Mouse (Mus musculus): Measurements from ENCODE around the gene Garnl3. TPM values are rescaled to one million over a fixed set of nuclear protein-coding genes. Genes with fewer than 3 reads are reported as not detected.

Gene Garnl3
- polyA plus RNA-seq, 1 experiment from 2014 or later: 0.40 TPM

DNA sequence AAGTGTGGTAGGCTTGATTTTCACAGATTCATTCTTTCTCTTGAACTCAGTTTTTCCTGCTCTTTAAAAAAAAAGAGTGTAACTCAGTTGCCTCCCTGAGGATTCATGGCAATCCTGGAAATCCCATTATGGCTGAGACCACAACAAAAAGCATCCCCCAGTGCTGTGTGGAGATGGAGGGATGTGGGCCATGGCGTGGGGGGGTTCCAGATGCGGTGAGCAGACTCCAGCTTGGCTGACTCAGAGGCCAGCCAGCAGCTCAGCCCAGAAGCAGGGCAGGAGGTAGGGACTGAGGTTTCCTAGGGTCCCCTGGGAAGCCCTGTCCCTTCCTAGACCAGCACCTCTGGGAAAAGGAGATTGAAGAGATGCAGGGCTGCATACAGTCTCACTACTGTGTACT is 45.5 kb upstream of the Garnl3 start:
- Histone ChIP-seq H3K4me3 (ENCODE audit: low read depth, low read length) (no peak overlapping the region), H3K9ac (replicated peaks) (no peak overlapping the region; the same call in 1 of the 2 replicates), H3K4me1 (ENCODE audit: insufficient read depth) (peaks cover 14% of the 10 kb centered on the region; the same call in 1 of the 2 replicates), H3K36me3 (replicated peaks; ENCODE audit: insufficient read depth, low read length) (no peaks in the 10 kb centered on the region), H3K27ac (ENCODE audit: low read depth) (no peak overlapping the region), H3K4me2 (ENCODE audit: low read depth, low read length) (no peak overlapping the region), H3K9me3 (ENCODE audit: low read length) (no peaks in the 10 kb centered on the region), H3K27me3 (ENCODE audit: insufficient read depth, low read length) (no peaks in the 10 kb centered on the region)
- TF ChIP-seq CTCF (IDR thresholded peaks at IDR 0.05; ENCODE audit: low read depth) (no peak), EP300 (IDR thresholded peaks at IDR 0.05; ENCODE audit: low read depth) (no peak)
- WGBS (ENCODE audit: insufficient replicate concordance): 60% methylated on average over 2 of the region's 2 CpGs
- ATAC-seq (no peak), DNase-seq (no peak)

DNA sequence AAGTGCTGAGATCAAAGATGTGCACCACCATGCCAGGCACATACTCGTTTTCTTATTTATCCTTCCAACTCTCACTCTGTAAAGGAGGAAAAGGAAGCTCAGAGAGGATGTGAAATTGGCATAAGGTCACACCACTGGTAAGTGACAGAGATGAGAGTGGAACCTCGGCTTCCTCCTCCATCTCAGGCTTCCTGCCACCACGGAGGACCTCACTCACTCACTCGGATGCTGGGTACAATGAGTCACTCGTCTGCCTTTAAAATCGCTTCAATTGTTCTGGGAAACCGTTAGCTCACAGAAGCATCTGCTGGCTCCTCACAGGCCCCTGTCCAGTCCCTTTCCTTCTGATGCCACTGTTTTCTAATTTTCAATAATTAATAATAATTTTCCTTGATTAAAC is 45.1 kb upstream of the Garnl3 start:
- no peak for TF ChIP-seq CTCF (IDR thresholded peaks at IDR 0.05; ENCODE audit: low read depth)
- no peak for TF ChIP-seq EP300 (IDR thresholded peaks at IDR 0.05; ENCODE audit: low read depth)
- Histone ChIP-seq H3K4me1 (ENCODE audit: insufficient read depth) (peaks cover 14% of the 10 kb centered on the region; the same call in 1 of the 2 replicates), H3K27ac (ENCODE audit: low read depth) (no peak overlapping the region), H3K4me2 (ENCODE audit: low read depth, low read length) (no peak overlapping the region), H3K9me3 (ENCODE audit: low read length) (no peaks in the 10 kb centered on the region), H3K4me3 (ENCODE audit: low read depth, low read length) (no peak overlapping the region), H3K9ac (replicated peaks) (no peak overlapping the region), H3K36me3 (replicated peaks; ENCODE audit: insufficient read depth, low read length) (no peaks in the 10 kb centered on the region), H3K27me3 (ENCODE audit: insufficient read depth, low read length) (no peaks in the 10 kb centered on the region)
- DNase-seq: no peak
- WGBS (ENCODE audit: insufficient replicate concordance): 29% methylated on average over 7 of the region's 7 CpGs
- no peak for ATAC-seq

- no peak for DNase-seq
- Histone ChIP-seq H3K27me3 (ENCODE audit: insufficient read depth, low read length) (no peaks in the 10 kb centered on the region), H3K4me3 (ENCODE audit: low read depth, low read length) (no peak overlapping the region), H3K9ac (replicated peaks) (no peak overlapping the region), H3K9me3 (ENCODE audit: low read length) (no peaks in the 10 kb centered on the region), H3K4me2 (ENCODE audit: low read depth, low read length) (no peak overlapping the region), H3K36me3 (replicated peaks; ENCODE audit: insufficient read depth, low read length) (0 out of 2 replicates have a peak, but pooled peaks cover 3% of the 10 kb centered on the region), H3K4me1 (ENCODE audit: insufficient read depth) (peaks cover 14% of the 10 kb centered on the region; the same call in 1 of the 2 replicates), H3K27ac (ENCODE audit: low read depth) (no peak overlapping the region)
- no peak for TF ChIP-seq CTCF (IDR thresholded peaks at IDR 0.05; ENCODE audit: low read depth)
- TF ChIP-seq EP300 (IDR thresholded peaks at IDR 0.05; ENCODE audit: low read depth): no peak
- ATAC-seq: no peak
- 83% methylated on average over 7 of the region's 7 CpGs for WGBS (ENCODE audit: insufficient replicate concordance)
Measured at GRCm38 (mm10) chr2:33173686-33174085, 42.2 kb upstream of the Garnl3 start.

DNA sequence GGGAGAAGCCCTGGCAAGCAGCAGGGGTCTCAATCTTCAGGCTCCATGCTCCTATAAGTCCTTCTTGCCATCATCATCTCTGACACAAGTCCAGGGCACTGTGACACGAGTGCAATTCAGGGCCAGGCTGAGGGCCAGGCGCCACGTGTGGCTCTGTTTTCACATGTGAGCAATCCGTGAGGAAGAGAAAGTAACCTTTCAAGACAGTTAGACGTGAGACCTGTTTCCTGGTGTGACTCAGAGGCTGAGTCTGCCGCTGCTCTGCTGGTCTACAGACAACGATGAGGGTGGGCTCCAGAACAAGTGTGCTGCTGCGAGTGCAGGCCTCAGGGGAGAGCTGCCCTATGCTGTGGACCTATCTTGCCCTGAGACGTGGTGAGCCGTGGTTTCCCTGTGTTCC is 41.7 kb upstream of the Garnl3 start:
- Histone ChIP-seq H3K36me3 (replicated peaks; ENCODE audit: insufficient read depth, low read length) (0 out of 2 replicates have a peak, but pooled peaks cover 3% of the 10 kb centered on the region), H3K4me3 (ENCODE audit: low read depth, low read length) (no peak overlapping the region), H3K4me2 (ENCODE audit: low read depth, low read length) (no peak overlapping the region), H3K27me3 (ENCODE audit: insufficient read depth, low read length) (no peaks in the 10 kb centered on the region), H3K9me3 (ENCODE audit: low read length) (no peaks in the 10 kb centered on the region), H3K4me1 (ENCODE audit: insufficient read depth) (peaks cover 10% of the 10 kb centered on the region; the same call in 1 of the 2 replicates), H3K9ac (replicated peaks) (no peak overlapping the region), H3K27ac (ENCODE audit: low read depth) (no peak overlapping the region)
- WGBS (ENCODE audit: insufficient replicate concordance): 61% methylated on average over 10 of the region's 10 CpGs
- DNase-seq: no peak
- TF ChIP-seq CTCF (IDR thresholded peaks at IDR 0.05; ENCODE audit: low read depth) (no peak), EP300 (IDR thresholded peaks at IDR 0.05; ENCODE audit: low read depth) (no peak)
- ATAC-seq: no peak

GRCm38 (mm10) chr2:33170777-33171565 is 39.5 kb upstream of the Garnl3 start:
- H3K4me1 ChIP-seq (ENCODE audit: insufficient read depth): peaks cover 5% of the 10 kb centered on the region; the same call in 1 of the 2 replicates
- H3K4me2 ChIP-seq (ENCODE audit: low read depth, low read length): no peak overlapping the region
- no peaks in the 10 kb centered on the region for H3K9me3 ChIP-seq (ENCODE audit: low read length)
- TF ChIP-seq CTCF (IDR thresholded peaks at IDR 0.05; ENCODE audit: low read depth) (no peak), EP300 (IDR thresholded peaks at IDR 0.05; ENCODE audit: low read depth) (no peak)
- ATAC-seq (no peak), DNase-seq (no peak)
- H3K36me3 ChIP-seq (replicated peaks; ENCODE audit: insufficient read depth, low read length): 0 out of 2 replicates have a peak, but pooled peaks cover 3% of the 10 kb centered on the region
- H3K4me3 ChIP-seq (ENCODE audit: low read depth, low read length): no peak overlapping the region
- no peaks in the 10 kb centered on the region for H3K27me3 ChIP-seq (ENCODE audit: insufficient read depth, low read length)
- H3K27ac ChIP-seq (ENCODE audit: low read depth): no peak overlapping the region
- WGBS (ENCODE audit: insufficient replicate concordance): 74% methylated on average over 10 of the region's 10 CpGs
- H3K9ac ChIP-seq (replicated peaks): no peak overlapping the region

GRCm38 (mm10) chr2:33169445-33169844 is 38.0 kb upstream of the Garnl3 start:
- H3K4me2 ChIP-seq (ENCODE audit: low read depth, low read length): no peak overlapping the region
- H3K27me3 ChIP-seq (ENCODE audit: insufficient read depth, low read length): no peaks in the 10 kb centered on the region
- H3K9ac ChIP-seq (replicated peaks): no peak overlapping the region
- peaks cover 5% of the 10 kb centered on the region; the same call in 1 of the 2 replicates for H3K4me1 ChIP-seq (ENCODE audit: insufficient read depth)
- no peak overlapping the region for H3K4me3 ChIP-seq (ENCODE audit: low read depth, low read length)
- H3K9me3 ChIP-seq (ENCODE audit: low read length): no peaks in the 10 kb centered on the region
- DNase-seq (no peak), ATAC-seq (no peak)
- 72% methylated on average over 6 of the region's 6 CpGs for WGBS (ENCODE audit: insufficient replicate concordance)
- 0 out of 2 replicates have a peak, but pooled peaks cover 3% of the 10 kb centered on the region for H3K36me3 ChIP-seq (replicated peaks; ENCODE audit: insufficient read depth, low read length)
- TF ChIP-seq CTCF (IDR thresholded peaks at IDR 0.05; ENCODE audit: low read depth) (no peak), EP300 (IDR thresholded peaks at IDR 0.05; ENCODE audit: low read depth) (no peak)
- no peak overlapping the region for H3K27ac ChIP-seq (ENCODE audit: low read depth)

Data from liver, postnatal 0 days (tissue).